Mouse (Mus musculus) testis, adult 2 months (tissue): ENCODE data around the gene Htr3a. TPM values are rescaled to one million over a fixed set of nuclear protein-coding genes. Genes with fewer than 3 reads are reported as not detected.

ENCODE experiments used
- H3K27ac ChIP-seq: fragments of 200-500 bp; 2 replicates; pipeline ENCODE4 v1.5.1; 2012; ENCODE audit warnings: low read depth, low read length; ENCODE audit not compliant: control insufficient read depth, insufficient read depth
- H3K27me3 ChIP-seq: fragments of 200-500 bp; 2 replicates; pipeline ENCODE4 v1.6.1; 2012; ENCODE audit warnings: mild to moderate bottlenecking, low read length, moderate library complexity; ENCODE audit not compliant: control insufficient read depth, insufficient read depth
- H3K36me3 ChIP-seq: fragments of 200-500 bp; 2 replicates; pipeline ENCODE4 v1.6.1; 2012; ENCODE audit warnings: mild to moderate bottlenecking, low read length; ENCODE audit not compliant: control insufficient read depth, insufficient read depth
- H3K4me1 ChIP-seq: fragments of 200-500 bp; 2 replicates; pipeline ENCODE4 v1.6.1; 2012; ENCODE audit warnings: low read length; ENCODE audit not compliant: control insufficient read depth, insufficient read depth
- H3K4me3 ChIP-seq: fragments of 200-500 bp; 2 replicates; pipeline ENCODE4 v1.5.1; 2012; ENCODE audit warnings: low read depth, mild to moderate bottlenecking, low read length, moderate library complexity, mixed read lengths; ENCODE audit not compliant: control insufficient read depth
- CTCF ChIP-seq: fragments of 200-500 bp; IDR thresholded peaks from 2 replicates; pipeline ENCODE4 v1.5.1; 2012; ENCODE audit warnings: low read depth, mild to moderate bottlenecking, inconsistent platforms, low read length, moderate library complexity; ENCODE audit not compliant: control insufficient read depth, insufficient read depth, insufficient replicate concordance
- POLR2A ChIP-seq: fragments of 200-500 bp; IDR thresholded peaks from 2 replicates; pipeline ENCODE4 v1.6.1; 2012; ENCODE audit warnings: low read depth, mild to moderate bottlenecking, inconsistent platforms, low read length, moderate library complexity; ENCODE audit not compliant: control insufficient read depth
- polyA plus RNA-seq: library from polyadenylated mRNA; depleted of rRNA; stranded (reverse); fragments of >200 nt; gene quantifications from 2 replicates; pipeline ENCODE4 v1.2.3, GENCODE M21; 2012; rRNA removed

Htr3a gene
- polyA plus RNA-seq, 1 experiment, result 0.40 TPM

- TF ChIP-seq CTCF (no peak), POLR2A (no peak)
- Histone ChIP-seq H3K36me3 (no peaks in the 10 kb centered on the region), H3K4me3 (no peak overlapping the region), H3K27ac (no peak overlapping the region), H3K4me1 (peaks cover 2% of the 10 kb centered on the region), H3K27me3 (no peaks in the 10 kb centered on the region)
Measured at GRCm38 (mm10) chr9:48865235-48865634, 45.7 kb downstream of the Htr3a start.

- no peak for TF ChIP-seq POLR2A
- no peak for TF ChIP-seq CTCF
- H3K4me1 ChIP-seq, result peaks cover 2% of the 10 kb centered on the region
- H3K27me3 ChIP-seq, result no peaks in the 10 kb centered on the region
- no peaks in the 10 kb centered on the region for H3K36me3 ChIP-seq
- H3K27ac ChIP-seq, result no peak overlapping the region
- no peak overlapping the region for H3K4me3 ChIP-seq
Measured at GRCm38 (mm10) chr9:48861481-48861880, 49.4 kb downstream of the Htr3a start.

DNA sequence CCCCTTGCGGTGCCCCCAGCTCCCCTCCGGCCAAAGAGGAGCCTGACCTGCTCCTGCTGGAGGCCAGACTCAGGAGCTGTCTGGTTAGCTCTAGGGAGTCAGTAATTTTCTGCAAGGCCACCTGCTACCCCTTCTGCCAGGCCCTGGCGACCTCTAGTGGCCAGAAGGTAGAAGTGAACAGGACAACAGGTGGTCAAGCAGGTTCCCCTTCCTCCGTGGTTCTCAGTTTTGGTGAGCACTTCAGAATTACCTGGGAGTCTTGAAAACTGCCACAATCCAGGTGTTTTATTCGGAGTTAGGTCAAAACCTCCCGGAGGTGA lies 50.4 kb downstream of the Htr3a start:
- no peaks in the 10 kb centered on the region for H3K36me3 ChIP-seq
- H3K4me3 ChIP-seq, result no peak overlapping the region
- peaks cover 2% of the 10 kb centered on the region for H3K4me1 ChIP-seq
- TF ChIP-seq CTCF (peak; percentile 93), POLR2A (no peak)
- H3K27ac ChIP-seq, result no peak overlapping the region
- H3K27me3 ChIP-seq, result no peaks in the 10 kb centered on the region

- H3K36me3 ChIP-seq, result no peaks in the 10 kb centered on the region
- peaks cover 2% of the 10 kb centered on the region for H3K4me1 ChIP-seq
- no peak overlapping the region for H3K4me3 ChIP-seq
- TF ChIP-seq POLR2A (no peak), CTCF (no peak)
- no peak overlapping the region for H3K27ac ChIP-seq
- H3K27me3 ChIP-seq, result no peaks in the 10 kb centered on the region
Measured at GRCm38 (mm10) chr9:48859828-48860525, 50.9 kb downstream of the Htr3a start.

- Histone ChIP-seq H3K27ac (no peak overlapping the region), H3K4me1 (peaks cover 2% of the 10 kb centered on the region)
- TF ChIP-seq CTCF (no peak), POLR2A (no peak)
Measured at GRCm38 (mm10) chr9:48857944-48858343, 53.0 kb downstream of the Htr3a start.

GRCm38 (mm10) chr9:48856240-48856639 lies 54.7 kb downstream of the Htr3a start:
- peaks cover 2% of the 10 kb centered on the region for H3K4me1 ChIP-seq
- TF ChIP-seq POLR2A (no peak), CTCF (no peak)
- H3K4me3 ChIP-seq, result no peak overlapping the region
- H3K27ac ChIP-seq, result no peak overlapping the region
- H3K36me3 ChIP-seq, result no peaks in the 10 kb centered on the region
- no peaks in the 10 kb centered on the region for H3K27me3 ChIP-seq

More at GRCm38 (mm10) chr9:48857944-48858343, 53.0 kb downstream of the Htr3a start:
- Histone ChIP-seq H3K36me3 (no peaks in the 10 kb centered on the region), H3K27me3 (no peaks in the 10 kb centered on the region), H3K4me3 (no peak overlapping the region)

- no peak for TF ChIP-seq CTCF
- TF ChIP-seq POLR2A, result no peak
Measured at GRCm38 (mm10) chr9:48849531-48849930, 61.4 kb downstream of the Htr3a start.

More at GRCm38 (mm10) chr9:48849531-48849930, 61.4 kb downstream of the Htr3a start:
- Histone ChIP-seq H3K27me3 (no peaks in the 10 kb centered on the region), H3K4me1 (no peaks in the 10 kb centered on the region), H3K36me3 (no peaks in the 10 kb centered on the region), H3K27ac (no peak overlapping the region), H3K4me3 (no peak overlapping the region)

Other genes with a start within 250 kb of the Htr3a start
- gene Zbtb16, start 74.9 kb downstream of the Htr3a start, polyA plus RNA-seq, result 2.4 and 2.6 TPM in 2 replicates
- 0.11 and 0.12 TPM in 2 replicates for gene Htr3b, start 53.9 kb upstream of the Htr3a start, polyA plus RNA-seq
- gene Usp28, start 74.3 kb upstream of the Htr3a start, polyA plus RNA-seq, result 16.8 and 17.2 TPM in 2 replicates
- 16.2 and 18.6 TPM in 2 replicates for gene Zw10, start 144.5 kb upstream of the Htr3a start, polyA plus RNA-seq
- gene Tmprss5, start 170.2 kb upstream of the Htr3a start, polyA plus RNA-seq, result 1.7 and 2.1 TPM in 2 replicates